Mouse (Mus musculus) lung, embryonic 16.5 days (tissue): ENCODE results near the gene Btbd35f29. TPM values are rescaled to one million over a fixed set of nuclear protein-coding genes. Genes with fewer than 3 reads are reported as not detected.
"Not testable (repeated sequence)": the region's sequence is repeated elsewhere in the genome, so short reads cannot be mapped to it uniquely, and the experiment has no call there.

Experiments
- ATAC-seq: fragments of 200-750 bp; cut with Nextera tagmentation; 2 replicates; pipeline ENCODE4 v1.8.0; 2017; ENCODE audit warnings: low read depth, mild to moderate bottlenecking, moderate library complexity
- H3K27ac ChIP-seq: fragments of 300-500 bp; sonication (generic); 2 replicates; pipeline ENCODE4 v1.5.1; 2014; ENCODE audit warnings: mild to moderate bottlenecking, control low read depth, low read length
- H3K27me3 ChIP-seq: fragments of 300-500 bp; sonication (generic); 2 replicates; pipeline ENCODE4 v1.6.1; 2014; ENCODE audit warnings: low read depth, low read length, mixed read lengths; ENCODE audit not compliant: control insufficient read depth, insufficient read depth
- H3K36me3 ChIP-seq: fragments of 300-500 bp; sonication (generic); 2 replicates; pipeline ENCODE4 v1.6.1; 2014; ENCODE audit warnings: low read length; ENCODE audit not compliant: control insufficient read depth, insufficient read depth
- H3K4me1 ChIP-seq: fragments of 300-500 bp; sonication (generic); replicated peaks from 2 replicates; pipeline ENCODE4 v1.6.1; 2014; ENCODE audit warnings: low read length, mixed read lengths; ENCODE audit not compliant: control insufficient read depth, insufficient read depth
- H3K4me2 ChIP-seq: fragments of 300-500 bp; sonication (generic); 2 replicates; pipeline ENCODE4 v1.6.1; 2014; ENCODE audit warnings: low read depth, low read length, control low read depth
- H3K4me3 ChIP-seq: fragments of 300-500 bp; sonication (generic); 2 replicates; pipeline ENCODE4 v1.5.1; 2014; ENCODE audit warnings: mild to moderate bottlenecking, low read length, control low read depth
- H3K9ac ChIP-seq: fragments of 300-500 bp; sonication (generic); 2 replicates; pipeline ENCODE4 v1.6.1; 2014; ENCODE audit warnings: low read length, control low read depth
- H3K9me3 ChIP-seq: fragments of 300-500 bp; sonication (generic); 2 replicates; pipeline ENCODE4 v1.6.1; 2016; ENCODE audit warnings: low read length; ENCODE audit not compliant: control insufficient read depth
- WGBS: fragments of 180-500 bp; shearing (Covaris S2); extraction: QIAGEN DNeasy Blood & Tissue Kit; methylation state at CpG from one replicate; pipeline ENCODE4 v1.1.7; 2014; 5-methylcytosine and 5-hydroxymethylcytosine counted together
- polyA plus RNA-seq: library from polyadenylated mRNA; unstranded; fragments of >200 nt; fragmentation: Nextera tagmentation; extraction: Ambion mirVana; gene quantifications from 2 replicates; pipeline ENCODE4 v1.2.1, GENCODE M21; 2015

Btbd35f29 gene
- polyA plus RNA-seq, result not detected in 2 replicates

- not testable (repeated sequence) for ATAC-seq, H3K36me3 ChIP-seq, H3K4me3 ChIP-seq, H3K27ac ChIP-seq, H3K4me2 ChIP-seq, H3K4me1 ChIP-seq, H3K9me3 ChIP-seq, H3K9ac ChIP-seq, H3K27me3 ChIP-seq
- no CpG with 5 or more reads among the region's 4 CpGs for WGBS
Measured at GRCm38 (mm10) chrX:31117374-31117773, at the start of gene Btbd35f29. TSS of gene Btbd35f29 (plus strand) at chrX:31117674.

- WGBS, result 77% methylated on average over 2 of the region's 2 CpGs
- H3K27me3 ChIP-seq, H3K27ac ChIP-seq, H3K4me2 ChIP-seq, H3K36me3 ChIP-seq, H3K4me3 ChIP-seq, H3K9ac ChIP-seq, H3K9me3 ChIP-seq, H3K4me1 ChIP-seq, ATAC-seq: not testable (repeated sequence)
Measured at GRCm38 (mm10) chrX:31141416-31141815, 23.9 kb downstream of the Btbd35f29 start.

DNA sequence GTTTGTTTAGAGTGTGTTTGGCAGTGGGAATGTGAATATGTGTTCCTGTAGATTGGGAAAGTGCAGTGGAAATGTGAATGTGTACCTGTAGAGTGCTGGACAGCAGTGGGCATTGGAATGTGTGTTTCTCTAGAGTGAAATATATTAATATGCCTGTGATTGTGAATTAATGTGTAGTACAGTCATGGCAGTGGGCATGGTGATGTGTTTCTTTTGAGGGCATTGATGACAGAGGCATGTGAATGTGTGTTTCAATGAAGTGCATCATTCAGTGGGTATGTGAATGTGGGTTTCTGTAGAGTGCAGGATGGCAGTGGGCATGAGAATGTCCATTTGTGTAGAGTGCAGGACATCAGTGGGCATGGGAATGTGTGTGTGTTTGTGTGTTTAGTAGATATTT, 27.7 kb downstream of the Btbd35f29 start:
- not testable (repeated sequence) for H3K36me3 ChIP-seq, H3K9me3 ChIP-seq, H3K4me3 ChIP-seq, H3K4me2 ChIP-seq, ATAC-seq, H3K27ac ChIP-seq, H3K27me3 ChIP-seq, H3K4me1 ChIP-seq, H3K9ac ChIP-seq

- 72% methylated on average over 1 of the region's 1 CpGs for WGBS
- not testable (repeated sequence) for H3K27me3 ChIP-seq, H3K9me3 ChIP-seq, H3K4me2 ChIP-seq, H3K36me3 ChIP-seq, H3K4me3 ChIP-seq, H3K9ac ChIP-seq, H3K4me1 ChIP-seq, ATAC-seq, H3K27ac ChIP-seq
Measured at GRCm38 (mm10) chrX:31145835-31146234, 28.4 kb downstream of the Btbd35f29 start.

- not testable (repeated sequence) for H3K27me3 ChIP-seq, H3K4me1 ChIP-seq, H3K36me3 ChIP-seq, H3K4me2 ChIP-seq, H3K27ac ChIP-seq, ATAC-seq, H3K9ac ChIP-seq, H3K4me3 ChIP-seq
- H3K9me3 ChIP-seq, result peaks cover 15% of the 10 kb centered on the region
- WGBS, result 76% methylated on average over 2 of the region's 2 CpGs
Measured at GRCm38 (mm10) chrX:31158534-31159085, 41.1 kb downstream of the Btbd35f29 start.

DNA sequence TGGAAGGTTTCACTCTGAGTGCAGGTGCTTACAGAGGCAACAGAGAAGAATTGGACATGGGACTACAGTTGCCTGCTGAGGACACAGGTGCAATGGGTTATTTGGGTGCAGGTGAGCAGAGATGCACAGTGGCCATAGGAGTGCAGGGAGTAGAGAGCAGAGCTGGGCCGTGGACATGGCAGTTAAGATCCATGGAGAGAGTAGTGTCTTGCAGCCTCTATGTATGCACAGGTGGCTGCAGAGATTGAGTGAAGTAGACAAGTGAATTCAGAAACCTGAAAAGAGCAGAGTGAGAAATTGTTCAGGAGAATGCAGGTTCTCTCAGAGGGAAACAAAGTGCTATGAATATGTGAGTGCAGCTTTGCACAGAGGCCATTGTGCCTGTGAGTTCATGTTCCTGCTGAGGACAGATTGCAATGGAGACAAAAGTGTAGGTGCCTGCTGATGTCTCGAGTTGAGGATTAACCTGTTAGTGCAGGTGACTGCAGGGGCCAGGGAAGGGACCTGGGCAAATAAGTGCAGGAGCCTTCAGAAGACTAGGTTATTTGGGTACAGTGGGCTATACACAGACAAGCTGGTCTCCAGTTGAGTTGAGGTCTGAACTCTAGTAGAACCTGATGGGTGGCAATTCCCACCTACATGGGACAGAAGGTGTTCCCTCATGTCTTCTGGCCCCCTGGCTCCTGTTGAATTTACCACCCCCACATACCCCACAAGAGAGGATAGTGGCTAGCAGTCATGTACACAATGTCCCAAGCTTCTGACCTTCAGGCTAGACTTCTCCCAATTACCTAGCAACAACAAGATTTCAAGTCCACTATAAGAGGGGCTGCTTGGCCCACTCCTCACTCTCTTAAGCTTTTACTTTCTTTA, 42.2 kb downstream of the Btbd35f29 start:
- not testable (repeated sequence) for ATAC-seq, H3K36me3 ChIP-seq, H3K27ac ChIP-seq, H3K4me2 ChIP-seq, H3K4me1 ChIP-seq, H3K4me3 ChIP-seq, H3K27me3 ChIP-seq, H3K9ac ChIP-seq
- WGBS, result 58% methylated on average over 2 of the region's 2 CpGs
- H3K9me3 ChIP-seq, result peaks cover 19% of the 10 kb centered on the region

DNA sequence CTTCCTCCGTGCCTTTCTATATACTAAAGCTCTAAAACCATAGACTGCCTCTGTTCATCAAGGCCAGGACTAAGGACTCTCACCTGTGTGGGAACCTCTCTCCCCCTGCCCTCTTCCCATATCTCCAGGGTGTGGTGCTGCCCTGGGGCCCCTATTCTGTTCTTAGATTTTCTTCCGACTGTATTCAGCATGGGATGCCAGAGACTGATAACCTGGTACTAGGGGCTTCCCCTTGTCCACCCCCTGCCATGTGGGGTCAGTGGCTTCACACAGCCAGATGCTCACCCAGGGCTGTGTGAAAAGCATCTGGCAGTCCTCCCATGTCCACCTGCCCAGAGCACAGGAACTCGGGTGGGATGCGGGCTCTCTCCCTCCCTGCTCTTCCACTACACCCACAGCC, 43.1 kb downstream of the Btbd35f29 start:
- WGBS, result 77% methylated on average over 4 of the region's 4 CpGs

GRCm38 (mm10) chrX:31162638-31163037, 45.2 kb downstream of the Btbd35f29 start:
- WGBS, result 76% methylated on average over 3 of the region's 3 CpGs
- H3K27ac ChIP-seq, ATAC-seq, H3K4me2 ChIP-seq, H3K27me3 ChIP-seq, H3K9ac ChIP-seq, H3K4me3 ChIP-seq, H3K4me1 ChIP-seq, H3K36me3 ChIP-seq: not testable (repeated sequence)
- H3K9me3 ChIP-seq, result peaks cover 19% of the 10 kb centered on the region

More for the DNA sequence above, 43.1 kb downstream of the Btbd35f29 start:
- H3K27me3 ChIP-seq, H3K9ac ChIP-seq, H3K4me2 ChIP-seq, H3K36me3 ChIP-seq, H3K27ac ChIP-seq, H3K4me1 ChIP-seq, ATAC-seq, H3K4me3 ChIP-seq: not testable (repeated sequence)
- H3K9me3 ChIP-seq, result peaks cover 19% of the 10 kb centered on the region

GRCm38 (mm10) chrX:31165193-31165592, 47.7 kb downstream of the Btbd35f29 start:
- not testable (repeated sequence) for H3K4me1 ChIP-seq, H3K4me3 ChIP-seq, ATAC-seq, H3K9ac ChIP-seq, H3K4me2 ChIP-seq, H3K36me3 ChIP-seq, H3K27me3 ChIP-seq, H3K27ac ChIP-seq
- peaks cover 13% of the 10 kb centered on the region for H3K9me3 ChIP-seq
- WGBS, result 87% methylated on average over 2 of the region's 3 CpGs
